Mouse (Mus musculus) heart, adult 2 months (tissue): ENCODE results near the gene Plekha7. TPM values are rescaled to one million over a fixed set of nuclear protein-coding genes. Genes with fewer than 3 reads are reported as not detected.

Experiments used
- DNase-seq, 2 experiments: peaks; one replicate each; pipeline ENCODE4 v3.0.0; 2021
- H3K27ac ChIP-seq: fragments of 200-600 bp; 2 replicates; pipeline ENCODE4 v1.8.1; 2022
- H3K27me3 ChIP-seq: fragments of 200-500 bp; 2 replicates; pipeline ENCODE4 v1.6.1; 2012; ENCODE audit warnings: mild to moderate bottlenecking, low read length, inconsistent platforms, mixed read lengths; ENCODE audit not compliant: control insufficient read depth, insufficient read depth
- H3K36me3 ChIP-seq: fragments of 200-500 bp; 2 replicates; pipeline ENCODE4 v1.6.1; 2012; ENCODE audit warnings: low read length, inconsistent platforms; ENCODE audit not compliant: control insufficient read depth, insufficient read depth
- H3K4me1 ChIP-seq: fragments of 200-500 bp; 2 replicates; pipeline ENCODE4 v1.6.1; 2011; ENCODE audit warnings: low read length; ENCODE audit not compliant: control insufficient read depth, insufficient read depth
- H3K4me3 ChIP-seq: fragments of 200-600 bp; 2 replicates; pipeline ENCODE4 v1.8.1; 2022
- H3K79me2 ChIP-seq: fragments of 200-500 bp; replicated peaks from 2 replicates; pipeline ENCODE4 v1.6.1; 2012; ENCODE audit warnings: mild to moderate bottlenecking, inconsistent platforms, low read length, moderate library complexity, mixed read lengths; ENCODE audit not compliant: control insufficient read depth, insufficient read depth
- H3K9ac ChIP-seq: fragments of 200-500 bp; 2 replicates; pipeline ENCODE4 v1.6.1; 2012; ENCODE audit warnings: low read depth, mild to moderate bottlenecking, control low read depth, inconsistent platforms, low read length, mixed read lengths
- CTCF ChIP-seq: fragments of 200-600 bp; IDR thresholded peaks from 2 replicates; pipeline ENCODE4 v1.8.1; 2022; ENCODE audit warnings: antibody characterized with exemption, mild to moderate bottlenecking, moderate library complexity
- EP300 ChIP-seq: fragments of 200-500 bp; IDR thresholded peaks from 2 replicates; pipeline ENCODE4 v1.6.1; 2011; ENCODE audit warnings: low read depth, low read length, control low read depth; ENCODE audit not compliant: insufficient read depth
- POLR2A ChIP-seq: fragments of 200-500 bp; IDR thresholded peaks from 2 replicates; pipeline ENCODE4 v1.6.1; 2011; ENCODE audit warnings: mild to moderate bottlenecking, low read depth, low read length, control low read depth; ENCODE audit not compliant: insufficient read depth
- WGBS: fragments of 180-500 bp; shearing (Covaris S2); methylation state at CpG from one replicate; pipeline ENCODE4 v1.1.7; 2018; 5-methylcytosine and 5-hydroxymethylcytosine counted together
- intact Hi-C: fragments of 180-260 bp; cut with DNase I; formaldehyde crosslinking; loops from one replicate; pipeline ENCODE4 v1.15.1; 2025
- polyA plus RNA-seq: library from polyadenylated mRNA; depleted of rRNA; stranded (reverse); fragments of >200 nt; gene quantifications from 2 replicates; pipeline ENCODE4 v1.2.3, GENCODE M21; 2012
- total RNA-seq, 2 experiments: library from RNA; stranded (reverse); gene quantifications; 2 replicates each; pipeline ENCODE4 v1.2.3; 2021

Gene Plekha7
- total and polyA plus RNA-seq, 3 experiments = 4.5 to 13.7 (median 6.3) TPM

DNA sequence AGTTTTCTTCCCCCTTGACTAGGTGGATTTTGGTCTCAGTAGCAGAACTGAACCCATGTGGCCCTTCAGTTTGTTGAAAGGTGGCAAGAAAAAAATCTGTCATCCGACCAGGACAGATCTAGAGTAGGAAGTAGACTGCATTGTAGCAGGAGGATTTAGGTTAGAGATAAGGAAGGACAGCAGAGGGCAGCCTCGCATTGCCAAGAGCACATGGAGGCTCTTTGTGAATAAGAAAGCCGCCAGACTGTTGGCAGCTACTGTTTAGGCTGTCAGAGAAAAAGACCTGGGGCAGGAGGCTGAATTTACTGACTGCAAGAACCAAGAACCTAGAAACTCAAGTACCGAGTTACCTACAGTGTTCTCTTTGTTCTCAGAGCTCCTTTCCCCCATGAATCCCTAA is 176.8 kb downstream of the Plekha7 start:
- intact Hi-C loops = loop anchor here (5.0 kb wide), 1 partner anchor 66 kb away; no protein-coding TSS in a partner anchor
- H3K36me3 ChIP-seq = no peaks in the 10 kb centered on the region

DNA sequence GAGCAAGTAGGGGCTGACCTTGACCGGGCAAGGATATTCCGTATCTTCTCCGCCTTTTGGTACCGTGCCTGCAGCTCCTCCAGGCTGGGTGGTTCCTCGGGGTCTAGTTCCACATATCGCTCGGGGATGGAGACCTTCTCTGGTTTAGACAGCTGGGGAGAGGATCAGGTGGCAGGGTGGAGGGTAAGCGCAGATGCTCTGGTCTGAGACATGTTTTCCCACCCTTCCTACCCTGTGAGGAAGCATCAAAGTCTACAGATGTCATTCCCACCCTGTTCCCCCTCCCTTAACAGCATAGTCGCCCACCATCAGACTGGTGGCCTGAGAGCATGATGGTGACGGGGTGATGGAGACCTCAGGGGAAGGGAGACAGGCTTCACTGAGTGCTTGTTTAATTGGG is 178.8 kb downstream of the Plekha7 start:
- 93% methylated on average over 10 of the region's 10 CpGs for WGBS
- H3K36me3 ChIP-seq = no peaks in the 10 kb centered on the region
- H3K27me3 ChIP-seq = no peaks in the 10 kb centered on the region
- H3K4me1 ChIP-seq = no peaks in the 10 kb centered on the region
- no peak for DNase-seq
- no peak overlapping the region for H3K9ac ChIP-seq
- no peaks in the 10 kb centered on the region for H3K79me2 ChIP-seq
- TF ChIP-seq CTCF (no peak), EP300 (no peak), POLR2A (no peak)
- intact Hi-C loops = no loop called here
- H3K4me3 ChIP-seq = no peak overlapping the region
- H3K27ac ChIP-seq = no peak overlapping the region

More for the DNA sequence above, 176.8 kb downstream of the Plekha7 start:
- H3K4me3 ChIP-seq = no peak overlapping the region
- no peak overlapping the region for H3K9ac ChIP-seq
- TF ChIP-seq EP300 (no peak), CTCF (peak; percentile 43)
- no peak overlapping the region for H3K27ac ChIP-seq
- DNase-seq = peak in 1 of 2 experiments; percentile 17
- WGBS = 25% methylated on average over 4 of the region's 4 CpGs
- H3K27me3 ChIP-seq = no peaks in the 10 kb centered on the region
- no peaks in the 10 kb centered on the region for H3K4me1 ChIP-seq
- H3K79me2 ChIP-seq = no peaks in the 10 kb centered on the region

DNA sequence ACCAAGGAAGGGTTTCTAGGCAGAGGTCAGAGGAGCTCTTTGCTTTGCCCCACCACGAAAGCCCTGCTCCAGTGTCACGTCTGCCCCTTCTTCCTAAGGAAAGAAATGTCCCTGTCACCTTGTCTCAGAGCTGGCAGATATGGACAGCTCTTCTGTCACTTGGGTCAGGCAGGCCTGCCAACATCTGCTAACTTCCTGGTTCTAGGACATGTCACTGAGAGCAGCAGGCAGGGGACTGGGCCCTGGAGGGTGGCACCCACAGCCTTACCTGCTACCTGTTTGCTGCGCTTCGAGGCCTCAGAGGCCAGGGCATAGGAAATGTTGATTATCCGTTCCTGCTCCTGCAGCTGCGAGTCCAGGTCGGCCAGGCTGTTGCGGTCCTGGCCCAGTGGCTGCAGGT is 179.9 kb downstream of the Plekha7 start:
- Histone ChIP-seq H3K27me3 (no peaks in the 10 kb centered on the region), H3K9ac (no peak overlapping the region), H3K27ac (no peak overlapping the region), H3K79me2 (no peaks in the 10 kb centered on the region), H3K36me3 (no peaks in the 10 kb centered on the region), H3K4me1 (no peaks in the 10 kb centered on the region), H3K4me3 (no peak overlapping the region)
- intact Hi-C loops = no loop called here
- whole genome bisulfite sequencing = 87% methylated on average over 8 of the region's 8 CpGs
- peak in 1 of 2 experiments; percentile 20 for DNase-seq
- TF ChIP-seq POLR2A (no peak), EP300 (no peak), CTCF (no peak)

DNA sequence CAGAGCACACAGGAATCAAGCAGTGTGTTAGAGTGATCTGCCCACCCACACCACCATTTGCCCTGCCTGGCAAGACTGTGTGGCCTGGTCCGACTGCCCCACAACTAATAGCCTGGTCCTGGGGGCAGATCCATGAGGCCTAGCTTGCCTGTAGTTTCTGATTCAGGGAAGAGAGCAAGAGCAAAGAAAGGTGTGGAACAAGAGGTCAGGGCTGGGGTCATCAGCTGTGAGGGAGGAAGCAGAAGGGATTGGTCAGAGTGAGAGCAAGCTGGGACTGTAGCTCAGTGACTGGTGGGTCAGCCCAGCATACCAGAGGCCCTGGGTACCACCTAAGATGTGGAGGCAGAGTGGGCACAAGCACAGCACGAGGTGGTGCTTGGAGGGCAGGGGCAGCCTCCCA is 181.1 kb downstream of the Plekha7 start:
- intact Hi-C loops = no loop called here
- Histone ChIP-seq H3K9ac (no peak overlapping the region), H3K4me3 (no peak overlapping the region), H3K36me3 (no peaks in the 10 kb centered on the region), H3K4me1 (no peaks in the 10 kb centered on the region), H3K27ac (no peak overlapping the region), H3K27me3 (no peaks in the 10 kb centered on the region), H3K79me2 (no peaks in the 10 kb centered on the region)
- no peak for DNase-seq
- TF ChIP-seq EP300 (no peak), POLR2A (no peak)
- 86% methylated on average over 2 of the region's 2 CpGs for WGBS

DNA sequence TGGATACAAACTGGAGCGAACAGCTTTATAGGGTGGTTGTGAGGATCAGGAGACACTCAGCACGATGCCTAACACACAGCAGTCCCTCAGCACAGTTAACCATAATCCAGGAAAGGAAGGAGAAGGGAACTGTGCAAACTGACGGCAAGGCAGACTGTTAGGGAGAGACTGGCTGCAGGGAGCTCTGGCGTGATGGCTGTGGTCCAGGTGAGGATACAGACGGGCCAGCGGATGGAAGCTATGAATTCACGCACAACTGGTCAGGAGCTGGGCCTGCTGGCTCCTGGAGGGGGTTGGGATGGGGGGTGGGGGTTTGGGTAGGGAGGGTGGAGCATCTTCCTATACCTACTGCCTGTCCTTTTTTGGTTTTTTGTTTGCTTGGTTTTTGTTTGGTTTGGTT is 182.5 kb downstream of the Plekha7 start:
- intact Hi-C loops = no loop called here
- H3K4me1 ChIP-seq = no peaks in the 10 kb centered on the region
- TF ChIP-seq POLR2A (no peak), CTCF (no peak), EP300 (no peak)
- H3K36me3 ChIP-seq = no peaks in the 10 kb centered on the region
- no peak for DNase-seq
- H3K27ac ChIP-seq = no peak overlapping the region
- no peak overlapping the region for H3K4me3 ChIP-seq
- H3K27me3 ChIP-seq = no peaks in the 10 kb centered on the region
- H3K9ac ChIP-seq = no peak overlapping the region
- H3K79me2 ChIP-seq = no peaks in the 10 kb centered on the region
- 77% methylated on average over 7 of the region's 7 CpGs for WGBS

DNA sequence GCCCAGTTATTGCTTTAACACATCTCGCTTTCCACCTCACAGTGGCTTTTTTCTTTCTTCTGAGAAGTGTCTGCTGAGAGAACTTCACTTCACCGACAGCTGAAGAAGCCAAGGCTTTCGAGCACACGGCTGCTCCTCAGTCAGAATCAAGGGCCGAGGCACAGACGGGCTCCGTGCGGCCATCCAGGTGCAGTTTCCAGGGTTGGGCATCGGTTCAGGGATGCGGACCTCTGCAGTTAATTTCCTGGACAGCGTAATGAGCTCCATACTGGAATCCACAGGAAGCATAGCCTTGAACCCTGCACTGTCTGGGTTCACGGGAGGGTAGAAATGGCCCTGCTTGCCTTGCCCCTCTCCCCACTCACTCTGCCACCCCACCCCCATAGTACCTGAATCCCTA is 184.1 kb downstream of the Plekha7 start:
- WGBS = 88% methylated on average over 12 of the region's 12 CpGs
- intact Hi-C loops = no loop called here
- H3K27ac ChIP-seq = no peak overlapping the region
- no peak overlapping the region for H3K9ac ChIP-seq
- H3K4me3 ChIP-seq = no peak overlapping the region
- DNase-seq = no peak
- H3K79me2 ChIP-seq = no peaks in the 10 kb centered on the region
- no peaks in the 10 kb centered on the region for H3K4me1 ChIP-seq
- H3K27me3 ChIP-seq = no peaks in the 10 kb centered on the region
- TF ChIP-seq CTCF (no peak), EP300 (no peak), POLR2A (no peak)
- no peaks in the 10 kb centered on the region for H3K36me3 ChIP-seq
